Mouse (Mus musculus) adipose tissue, adult 10 weeks (tissue): ENCODE measurements around the gene Olfr95. TPM values are rescaled to one million over a fixed set of nuclear protein-coding genes. Genes with fewer than 3 reads are reported as not detected.

Experiments
- polyA plus RNA-seq: library from polyadenylated mRNA; stranded (reverse); fragments of 350-450 nt; fragmentation: Illumina TruSeq; extraction: RNeasy Lipid Tissue Mini Kit (QIAGEN cat#74804); gene quantifications from one replicate; pipeline ENCODE4 v1.2.3, GENCODE M21; 2014; ENCODE audit warnings: low read depth, low replicate concordance

The Olfr95 gene
- polyA plus RNA-seq = not detected

DNA sequence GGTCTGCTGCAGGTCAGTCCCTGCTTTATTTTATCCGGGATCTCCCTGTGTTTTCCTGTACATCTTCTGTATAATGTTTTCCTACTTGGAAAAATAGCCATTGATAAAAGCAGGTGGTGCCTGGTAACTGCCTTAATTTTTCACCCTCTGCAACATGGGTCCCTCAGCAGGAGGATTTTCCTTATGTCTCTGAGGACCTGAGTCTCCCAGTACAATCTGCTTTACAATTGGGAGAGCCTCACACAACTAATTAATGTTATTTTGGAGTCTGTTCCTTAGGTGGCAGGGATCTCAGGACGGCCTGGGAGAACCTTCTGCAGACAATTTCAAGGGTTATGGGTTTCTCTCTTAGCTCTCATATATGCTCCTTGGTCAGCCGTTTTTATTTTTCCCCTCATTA lies at the start of gene Olfr95:
Olfr95 (minus strand) TSS at position 101 of the 400 bp plus-strand sequence.

DNA sequence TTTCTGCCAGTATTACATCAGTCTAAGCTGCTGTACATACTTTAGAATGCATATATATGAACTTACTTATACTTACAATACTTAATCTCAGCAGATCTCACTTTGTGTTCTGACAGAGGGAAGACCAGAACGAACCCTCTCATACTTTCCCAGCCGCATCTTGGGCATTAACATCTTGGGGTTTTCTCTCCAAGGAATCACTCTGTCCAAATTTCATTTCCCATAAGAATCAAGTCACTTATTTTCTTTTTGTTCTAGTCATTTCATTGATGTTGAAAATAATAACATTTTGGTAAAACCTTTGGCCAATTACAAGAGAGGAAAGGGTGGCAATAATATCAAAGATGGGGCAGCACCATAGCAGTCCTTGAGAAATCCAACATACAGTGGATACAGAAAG lies 24.3 kb upstream of the Olfr95 start, which contains the start of gene Olfr97:
Olfr97 (minus strand) TSS at position 101 of the 400 bp plus-strand sequence.

DNA sequence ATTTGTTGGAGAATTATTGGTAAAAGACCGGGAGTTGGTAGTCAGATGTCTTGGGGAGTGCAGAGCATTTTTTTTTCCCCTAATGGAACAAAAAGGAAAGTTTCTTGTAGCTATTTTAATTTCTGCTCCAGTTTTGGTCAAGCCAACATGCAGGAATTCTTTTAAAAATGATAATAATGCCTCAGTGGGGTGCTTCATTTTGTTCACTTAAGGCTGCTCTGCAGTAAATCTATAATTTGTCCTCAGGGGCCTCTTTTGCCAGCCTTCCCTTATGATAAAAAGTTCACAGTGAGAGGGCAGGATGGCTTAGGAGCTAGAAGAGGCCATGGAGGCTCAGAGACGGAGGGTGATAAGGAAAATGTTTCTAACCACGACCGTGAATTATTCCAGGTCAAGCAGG lies 6.9 kb upstream of the Olfr95 start, which contains the start of gene Olfr96:
Olfr96 (plus strand) TSS at position 301 of the 400 bp plus-strand sequence.

DNA sequence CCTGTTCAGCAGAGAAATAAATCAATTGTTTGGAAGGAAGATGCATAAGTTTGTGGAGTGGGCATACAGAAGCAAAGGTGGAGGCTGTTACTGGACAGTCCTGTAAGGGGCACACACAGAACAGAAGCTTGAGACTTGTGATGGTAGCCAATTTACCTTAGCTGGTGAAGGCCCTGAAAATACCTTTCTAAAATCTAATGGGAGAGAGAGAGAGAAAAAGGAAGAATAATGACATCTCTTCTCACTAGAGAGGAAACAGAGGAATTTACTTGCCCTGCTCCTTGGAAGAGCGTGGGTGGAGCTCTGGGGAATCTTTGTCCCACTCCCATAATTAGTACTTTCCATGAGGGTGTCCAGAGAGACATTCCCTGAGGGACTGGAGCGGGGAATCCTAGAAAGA lies 12.0 kb downstream of the Olfr95 start, which contains the start of gene Olfr94:
Olfr94 (minus strand) TSS at position 101 of the 400 bp plus-strand sequence.

DNA sequence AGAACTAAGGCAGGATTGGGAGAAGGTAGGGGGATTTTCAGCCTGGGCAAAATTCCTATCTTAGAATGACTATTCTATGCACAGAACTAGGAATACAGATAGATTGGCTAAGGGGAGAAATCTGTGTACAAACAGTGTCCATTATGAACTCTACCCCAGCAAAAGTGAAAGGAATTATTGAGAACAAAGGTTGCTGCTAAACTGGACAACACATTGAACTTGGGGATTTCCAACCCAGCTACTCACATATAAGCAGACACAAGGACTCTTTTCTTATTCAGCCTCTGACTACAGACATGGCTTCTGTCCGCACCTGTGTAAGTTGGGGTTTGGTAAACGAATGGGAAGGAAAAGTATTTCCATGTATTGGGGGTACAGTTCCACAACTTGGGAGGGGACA lies 19.3 kb downstream of the Olfr95 start, which contains the start of gene Ubd:
Ubd (plus strand) TSS at position 237 of the 400 bp plus-strand sequence.

DNA sequence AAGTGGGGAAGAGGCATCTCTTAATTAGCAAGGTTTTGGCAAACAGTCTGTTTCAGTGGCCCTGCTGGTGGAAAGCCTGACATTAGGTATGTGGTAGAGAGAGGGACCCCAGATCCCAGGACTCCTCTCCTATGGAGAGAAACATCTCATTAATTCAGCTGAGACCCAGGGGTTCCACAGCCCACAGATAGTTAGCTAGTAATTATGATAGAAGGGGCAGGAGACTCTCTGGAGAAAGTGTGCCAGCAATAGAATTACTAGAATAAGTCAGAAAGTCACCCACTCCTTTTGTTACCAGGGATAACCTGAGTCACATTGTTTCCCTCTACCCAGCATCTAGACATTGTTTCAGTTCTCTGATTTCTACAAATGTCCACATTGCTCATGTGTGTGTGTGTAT lies 51.5 kb downstream of the Olfr95 start, which contains the start of gene Olfr93:
Olfr93 (minus strand) TSS at position 101 of the 400 bp plus-strand sequence.

Other genes starting within 250 kb of the Olfr95 start
- not detected for gene 2410137M14Rik, start 231.9 kb downstream of the Olfr95 start, polyA plus RNA-seq
- 0.11 TPM for gene H2-M5, start 223.6 kb downstream of the Olfr95 start, polyA plus RNA-seq
- gene Zfp57, start 212.0 kb downstream of the Olfr95 start, polyA plus RNA-seq = 7.2 TPM
- not detected for gene Mog, start 189.7 kb downstream of the Olfr95 start, polyA plus RNA-seq
- 23.9 TPM for gene Gabbr1, start 167.2 kb downstream of the Olfr95 start, polyA plus RNA-seq
- not detected for gene Olfr90, start 124.6 kb downstream of the Olfr95 start, polyA plus RNA-seq
- not detected for gene Olfr91, start 114.8 kb downstream of the Olfr95 start, polyA plus RNA-seq
- not detected for gene Olfr92, start 93.0 kb downstream of the Olfr95 start, polyA plus RNA-seq
- not detected for gene Olfr93, start 51.6 kb downstream of the Olfr95 start, polyA plus RNA-seq
- 3.3 TPM for gene Ubd, start 19.2 kb downstream of the Olfr95 start, polyA plus RNA-seq
- not detected for gene Olfr94, start 12.1 kb downstream of the Olfr95 start, polyA plus RNA-seq
- not detected for gene Olfr96, start 7.0 kb upstream of the Olfr95 start, polyA plus RNA-seq
- not detected for gene Olfr97, start 24.2 kb upstream of the Olfr95 start, polyA plus RNA-seq
- not detected for gene Olfr98, start 50.6 kb upstream of the Olfr95 start, polyA plus RNA-seq
- gene H2-M3, start 57.1 kb upstream of the Olfr95 start, polyA plus RNA-seq = 8.0 TPM
- gene Olfr99, start 70.3 kb upstream of the Olfr95 start, polyA plus RNA-seq = not detected
- gene Olfr101, start 91.2 kb upstream of the Olfr95 start, polyA plus RNA-seq = not detected
- not detected for gene Olfr102, start 103.9 kb upstream of the Olfr95 start, polyA plus RNA-seq
- gene Olfr103, start 126.6 kb upstream of the Olfr95 start, polyA plus RNA-seq = not detected
- not detected for gene Olfr104-ps, start 146.5 kb upstream of the Olfr95 start, polyA plus RNA-seq
- not detected for gene Olfr105-ps, start 165.9 kb upstream of the Olfr95 start, polyA plus RNA-seq
- not detected for gene Olfr106-ps, start 177.3 kb upstream of the Olfr95 start, polyA plus RNA-seq
- not detected for gene Olfr107, start 186.1 kb upstream of the Olfr95 start, polyA plus RNA-seq
- gene Olfr108, start 232.4 kb upstream of the Olfr95 start, polyA plus RNA-seq = not detected
- gene Olfr109, start 245.8 kb upstream of the Olfr95 start, polyA plus RNA-seq = not detected